Mouse (Mus musculus): ENCODE measurements around the gene Flt4. TPM values are rescaled to one million over a fixed set of nuclear protein-coding genes. Genes with fewer than 3 reads are reported as not detected.

The Flt4 gene
- total and polyA plus RNA-seq, 3 experiments, result under 0.01 to 0.15 (median 0.02) TPM

- Histone ChIP-seq H3K36me3 (replicated peaks) (peaks cover 26% of the 10 kb centered on the region), H3K4me1 (ENCODE audit: insufficient read depth, low read depth, low read length) (peaks cover 25% of the 10 kb centered on the region), H3K9me3 (replicated peaks) (no peaks in the 10 kb centered on the region), H3K4me3 (ENCODE audit: low read depth, low read length) (no peak overlapping the region), H3K27me3 (ENCODE audit: insufficient read depth, low read length) (peaks cover 10% of the 10 kb centered on the region)
- TF ChIP-seq CTCF (IDR thresholded peaks at IDR 0.05; ENCODE audit: low read depth, low read length) (no peak), GATA2 (IDR thresholded peaks at IDR 0.05; ENCODE audit: borderline replicate concordance, low read depth, low read length) (no peak), TAL1 (conservative IDR thresholded peaks at IDR 0.05; ENCODE audit: low read depth, low read length) (no peak), GATA1 (IDR thresholded peaks at IDR 0.05; ENCODE audit: borderline replicate concordance, low read length) (no peak)
- DNase-seq (ENCODE audit: low spot score) (no peak), ATAC-seq (ENCODE audit: extremely low read depth, insufficient number of reproducible peaks, low FRiP score, poor library complexity, severe bottlenecking) (no peak)
Measured at GRCm38 (mm10) chr11:49662292-49662780, 53.3 kb downstream of the Flt4 start.

- Histone ChIP-seq H3K4me1 (ENCODE audit: insufficient read depth, low read depth, low read length) (peaks cover 25% of the 10 kb centered on the region), H3K27me3 (ENCODE audit: insufficient read depth, low read length) (peaks cover 10% of the 10 kb centered on the region), H3K36me3 (replicated peaks) (peaks cover 34% of the 10 kb centered on the region), H3K4me3 (ENCODE audit: low read depth, low read length) (no peak within 1 kb of the TSS), H3K9me3 (replicated peaks) (no peaks in the 10 kb centered on the region)
- no peak for TF ChIP-seq GATA2 (IDR thresholded peaks at IDR 0.05; ENCODE audit: borderline replicate concordance, low read depth, low read length)
- no peak for TF ChIP-seq TAL1 (conservative IDR thresholded peaks at IDR 0.05; ENCODE audit: low read depth, low read length)
- no peak for TF ChIP-seq POLR2AphosphoS5 (IDR thresholded peaks at IDR 0.05; ENCODE audit: insufficient replicate concordance, low read depth, low read length)
- TF ChIP-seq GATA1 (IDR thresholded peaks at IDR 0.05; ENCODE audit: borderline replicate concordance, low read length), result no peak
- no peak for TF ChIP-seq CTCF (IDR thresholded peaks at IDR 0.05; ENCODE audit: low read depth, low read length)
- ATAC-seq (ENCODE audit: extremely low read depth, insufficient number of reproducible peaks, low FRiP score, poor library complexity, severe bottlenecking) (no peak), DNase-seq (ENCODE audit: low spot score) (no peak)
Measured at GRCm38 (mm10) chr11:49663310-49663709, 54.2 kb downstream of the Flt4 start, which contains the start of gene Scgb3a1. Scgb3a1 (plus strand) TSS chr11:49663610.

- DNase-seq (ENCODE audit: low spot score), result no peak
- no peak for TF ChIP-seq GATA2 (IDR thresholded peaks at IDR 0.05; ENCODE audit: borderline replicate concordance, low read depth, low read length)
- TF ChIP-seq TAL1 (conservative IDR thresholded peaks at IDR 0.05; ENCODE audit: low read depth, low read length), result no peak
- no peak for TF ChIP-seq POLR2AphosphoS5 (IDR thresholded peaks at IDR 0.05; ENCODE audit: insufficient replicate concordance, low read depth, low read length)
- ATAC-seq (ENCODE audit: extremely low read depth, insufficient number of reproducible peaks, low FRiP score, poor library complexity, severe bottlenecking), result no peak
- H3K4me1 ChIP-seq (ENCODE audit: insufficient read depth, low read depth, low read length), result peaks cover 25% of the 10 kb centered on the region
- H3K4me3 ChIP-seq (ENCODE audit: low read depth, low read length), result no peak overlapping the region
- no peaks in the 10 kb centered on the region for H3K9me3 ChIP-seq (replicated peaks)
- H3K36me3 ChIP-seq (replicated peaks), result peaks cover 44% of the 10 kb centered on the region
- H3K27me3 ChIP-seq (ENCODE audit: insufficient read depth, low read length), result peaks cover 10% of the 10 kb centered on the region
Measured at GRCm38 (mm10) chr11:49664262-49665140, 55.4 kb downstream of the Flt4 start.

GRCm38 (mm10) chr11:49665462-49665861 lies 56.4 kb downstream of the Flt4 start:
- Histone ChIP-seq H3K27me3 (ENCODE audit: insufficient read depth, low read length) (peaks cover 10% of the 10 kb centered on the region), H3K4me1 (ENCODE audit: insufficient read depth, low read depth, low read length) (peaks cover 25% of the 10 kb centered on the region), H3K36me3 (replicated peaks) (peaks cover 53% of the 10 kb centered on the region), H3K9me3 (replicated peaks) (no peaks in the 10 kb centered on the region), H3K4me3 (ENCODE audit: low read depth, low read length) (no peak overlapping the region)
- DNase-seq (ENCODE audit: low spot score), result no peak
- TF ChIP-seq CTCF (IDR thresholded peaks at IDR 0.05; ENCODE audit: low read depth, low read length) (no peak), POLR2AphosphoS5 (IDR thresholded peaks at IDR 0.05; ENCODE audit: insufficient replicate concordance, low read depth, low read length) (no peak), GATA2 (IDR thresholded peaks at IDR 0.05; ENCODE audit: borderline replicate concordance, low read depth, low read length) (no peak), GATA1 (IDR thresholded peaks at IDR 0.05; ENCODE audit: borderline replicate concordance, low read length) (no peak), TAL1 (conservative IDR thresholded peaks at IDR 0.05; ENCODE audit: low read depth, low read length) (no peak)
- ATAC-seq (ENCODE audit: extremely low read depth, insufficient number of reproducible peaks, low FRiP score, poor library complexity, severe bottlenecking), result no peak

- ATAC-seq (ENCODE audit: extremely low read depth, insufficient number of reproducible peaks, low FRiP score, poor library complexity, severe bottlenecking) (no peak), DNase-seq (ENCODE audit: low spot score) (no peak)
- Histone ChIP-seq H3K4me1 (ENCODE audit: insufficient read depth, low read depth, low read length) (peaks cover 3% of the 10 kb centered on the region), H3K27me3 (ENCODE audit: insufficient read depth, low read length) (no peaks in the 10 kb centered on the region), H3K9me3 (replicated peaks) (no peaks in the 10 kb centered on the region), H3K4me3 (ENCODE audit: low read depth, low read length) (no peak overlapping the region), H3K36me3 (replicated peaks) (peaks cover 78% of the 10 kb centered on the region)
- TF ChIP-seq TAL1 (conservative IDR thresholded peaks at IDR 0.05; ENCODE audit: low read depth, low read length) (no peak), CTCF (IDR thresholded peaks at IDR 0.05; ENCODE audit: low read depth, low read length) (no peak), GATA2 (IDR thresholded peaks at IDR 0.05; ENCODE audit: borderline replicate concordance, low read depth, low read length) (no peak), GATA1 (IDR thresholded peaks at IDR 0.05; ENCODE audit: borderline replicate concordance, low read length) (no peak), POLR2AphosphoS5 (IDR thresholded peaks at IDR 0.05; ENCODE audit: insufficient replicate concordance, low read depth, low read length) (no peak)
Measured at GRCm38 (mm10) chr11:49673433-49673832, 64.4 kb downstream of the Flt4 start.

GRCm38 (mm10) chr11:49684237-49684973 lies 75.3 kb downstream of the Flt4 start:
- Histone ChIP-seq H3K36me3 (replicated peaks) (peaks cover 83% of the 10 kb centered on the region), H3K9me3 (replicated peaks) (no peaks in the 10 kb centered on the region), H3K4me3 (ENCODE audit: low read depth, low read length) (no peak overlapping the region), H3K4me1 (ENCODE audit: insufficient read depth, low read depth, low read length) (peaks cover 7% of the 10 kb centered on the region; the same call in 1 of the 2 replicates), H3K27me3 (ENCODE audit: insufficient read depth, low read length) (no peaks in the 10 kb centered on the region)
- ATAC-seq (ENCODE audit: extremely low read depth, insufficient number of reproducible peaks, low FRiP score, poor library complexity, severe bottlenecking) (no peak), DNase-seq (ENCODE audit: low spot score) (no peak)
- TF ChIP-seq GATA1 (IDR thresholded peaks at IDR 0.05; ENCODE audit: borderline replicate concordance, low read length), result no peak
- no peak for TF ChIP-seq CTCF (IDR thresholded peaks at IDR 0.05; ENCODE audit: low read depth, low read length)
- TF ChIP-seq GATA2 (IDR thresholded peaks at IDR 0.05; ENCODE audit: borderline replicate concordance, low read depth, low read length), result no peak
- TF ChIP-seq TAL1 (conservative IDR thresholded peaks at IDR 0.05; ENCODE audit: low read depth, low read length), result no peak
- no peak for TF ChIP-seq POLR2AphosphoS5 (IDR thresholded peaks at IDR 0.05; ENCODE audit: insufficient replicate concordance, low read depth, low read length)

All from G1E (cell line).